Mouse (Mus musculus) adrenal gland, adult 18-20 months (tissue): ENCODE measurements at regions not wholly inside any gene's neighbourhood (a gene's known extent, or its start where the extent isn't known, plus 50 kb on each side); places are given as distances from the start of the nearest gene placed in this dataset.

Experiments
- DNase-seq, 2 experiments: peaks; one replicate each; pipeline ENCODE4 v3.0.0; 2021 to 2022; ENCODE audit warnings: low spot score in 2 of 2

- DNase-seq, result no peak
Measured at GRCm38 (mm10) chr15:50417641-50418040, 3467.1 kb upstream of the Gm7489 start.

DNA sequence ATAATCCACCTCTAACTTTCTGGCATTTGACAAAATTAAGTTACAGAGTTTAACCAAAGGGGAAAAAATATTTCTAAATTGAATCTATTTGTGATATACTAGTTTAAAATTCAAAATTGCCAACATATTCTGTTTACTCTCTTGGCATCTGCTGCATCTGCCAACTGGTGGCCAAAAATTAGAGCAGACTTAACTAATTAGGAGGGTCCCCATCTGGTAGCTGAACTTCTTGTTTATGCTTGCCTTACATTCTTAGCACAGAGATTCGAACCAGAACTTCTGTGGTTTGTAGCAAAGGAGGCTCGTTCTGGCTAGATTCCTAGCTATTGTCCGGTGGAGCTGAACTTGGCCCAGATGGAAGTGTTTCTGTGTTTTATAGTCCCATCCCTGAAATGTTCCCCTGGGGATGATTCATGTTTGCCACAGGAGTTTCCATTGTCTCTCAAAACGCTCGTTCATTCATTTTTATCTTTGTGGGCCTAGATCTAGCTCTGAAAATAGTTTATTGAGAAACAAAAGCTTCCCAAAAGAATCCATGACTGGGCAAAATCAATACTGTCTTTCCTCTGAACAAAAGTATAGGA, 3461.5 kb upstream of the Gm7489 start:
- DNase-seq, result no peak

GRCm38 (mm10) chr15:50449604-50450003, 3435.1 kb upstream of the Gm7489 start:
- no peak for DNase-seq

DNA sequence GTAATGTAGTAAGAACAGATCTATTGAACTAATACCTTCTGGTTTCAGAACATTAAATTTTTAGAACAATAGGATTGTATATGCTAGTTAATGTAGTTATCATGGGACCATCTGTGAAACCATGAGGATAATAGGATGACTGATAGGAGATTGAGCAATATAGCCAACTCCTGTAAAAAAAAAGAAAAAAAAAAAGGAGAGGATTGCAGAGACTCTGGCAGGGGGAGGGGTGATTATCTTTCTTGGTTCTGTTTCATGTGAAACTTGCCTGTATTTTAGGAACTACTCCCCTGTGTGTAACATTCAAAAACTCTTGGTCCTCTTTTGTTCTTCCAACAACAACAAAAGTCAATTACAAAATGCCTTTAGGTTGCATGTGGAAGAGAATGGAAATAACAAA, 3412.1 kb upstream of the Gm7489 start:
- no peak for DNase-seq

- no peak for DNase-seq
Measured at GRCm38 (mm10) chr15:50498716-50499115, 3386.0 kb upstream of the Gm7489 start.

DNA sequence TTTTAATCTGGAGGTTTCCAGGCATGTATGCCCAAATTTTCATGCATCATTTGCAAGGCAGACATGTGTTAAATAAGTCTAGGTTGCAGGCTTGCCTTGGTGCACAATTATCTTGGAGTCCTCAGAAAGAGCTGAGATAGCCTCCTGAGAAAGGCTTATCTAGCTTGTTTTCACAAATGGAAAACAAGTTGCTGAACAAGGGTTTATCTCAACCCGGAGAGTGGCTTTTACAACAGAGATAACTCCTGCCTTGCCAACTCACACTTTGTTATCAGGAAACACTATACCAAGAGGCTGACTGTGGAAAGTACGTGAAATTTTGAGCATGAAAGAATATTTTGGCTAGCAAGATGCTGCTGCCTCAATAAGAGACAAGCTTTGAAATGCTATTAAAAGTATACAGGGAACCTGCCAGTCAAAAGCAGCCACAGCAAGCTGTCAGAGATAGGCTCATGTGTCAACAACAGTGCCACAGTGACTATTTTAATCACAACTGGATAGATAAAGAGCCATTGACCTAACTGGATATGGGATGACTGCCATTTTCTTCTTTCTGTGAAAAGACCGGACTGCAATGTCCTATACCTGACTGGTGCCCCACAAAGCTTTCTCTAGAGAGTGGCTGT, 3376.6 kb upstream of the Gm7489 start:
- no peak for DNase-seq

DNA sequence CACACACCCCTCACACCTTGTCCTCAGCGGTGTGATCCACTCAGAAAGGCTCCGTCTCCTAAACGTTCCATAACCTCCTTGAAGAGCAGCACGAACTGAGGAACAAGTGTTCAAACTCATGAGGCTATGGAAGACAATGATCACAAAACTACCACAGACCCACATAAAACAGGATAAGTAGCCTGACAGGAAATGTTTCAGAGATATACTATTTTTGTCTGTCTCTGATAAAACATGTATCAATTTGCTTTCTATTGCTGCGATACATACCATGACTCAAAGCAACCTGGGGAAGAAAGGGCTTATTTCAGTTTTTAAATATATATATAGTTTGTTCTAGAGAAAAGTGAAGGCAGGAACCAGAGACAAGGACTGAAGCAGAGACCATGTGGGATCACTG, 3371.7 kb upstream of the Gm7489 start:
- DNase-seq, result no peak

GRCm38 (mm10) chr15:50524841-50525240, 3359.9 kb upstream of the Gm7489 start:
- DNase-seq, result no peak

DNA sequence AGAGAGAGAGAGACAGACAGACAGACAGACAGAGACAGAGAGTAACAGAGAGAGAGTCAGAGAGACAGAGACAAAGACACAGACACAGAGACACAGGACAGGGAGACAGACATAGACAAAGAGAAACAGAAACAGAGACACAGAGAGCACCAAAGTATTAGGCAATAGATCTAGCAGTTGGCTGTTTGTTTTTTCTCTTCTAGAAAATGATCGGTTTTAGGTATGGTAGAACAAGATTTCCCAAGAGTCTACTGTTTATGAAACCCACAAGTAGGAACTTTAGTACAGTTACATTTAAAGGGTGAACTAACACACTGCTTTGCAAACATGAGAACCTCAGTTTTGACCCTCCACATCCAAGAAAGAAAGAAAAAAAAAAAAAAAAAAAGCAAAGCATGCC, 3350.2 kb upstream of the Gm7489 start:
- DNase-seq, result no peak

DNA sequence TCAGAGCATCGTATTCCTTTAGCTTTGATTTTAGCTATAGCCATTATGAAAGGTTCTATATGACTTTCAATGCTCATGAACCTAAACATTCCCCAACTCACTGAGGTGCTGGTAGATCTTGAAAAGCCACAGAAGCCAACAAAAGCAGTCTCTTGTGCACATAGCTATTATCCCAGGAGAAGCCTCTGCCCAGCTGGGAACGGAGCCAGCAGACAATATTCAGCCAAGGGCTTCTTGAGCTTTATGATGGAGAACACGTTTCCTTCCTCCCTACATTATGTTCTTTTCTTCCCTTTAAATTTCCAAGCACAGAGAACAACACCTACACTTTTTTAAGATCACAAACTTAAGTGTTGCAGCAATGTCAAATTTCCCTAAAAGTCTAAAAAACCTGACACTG, 3321.1 kb upstream of the Gm7489 start:
- no peak for DNase-seq

GRCm38 (mm10) chr15:50580811-50581210, 3303.9 kb upstream of the Gm7489 start:
- DNase-seq, result no peak

GRCm38 (mm10) chr15:50583951-50584350, 3300.8 kb upstream of the Gm7489 start:
- DNase-seq, result no peak

DNA sequence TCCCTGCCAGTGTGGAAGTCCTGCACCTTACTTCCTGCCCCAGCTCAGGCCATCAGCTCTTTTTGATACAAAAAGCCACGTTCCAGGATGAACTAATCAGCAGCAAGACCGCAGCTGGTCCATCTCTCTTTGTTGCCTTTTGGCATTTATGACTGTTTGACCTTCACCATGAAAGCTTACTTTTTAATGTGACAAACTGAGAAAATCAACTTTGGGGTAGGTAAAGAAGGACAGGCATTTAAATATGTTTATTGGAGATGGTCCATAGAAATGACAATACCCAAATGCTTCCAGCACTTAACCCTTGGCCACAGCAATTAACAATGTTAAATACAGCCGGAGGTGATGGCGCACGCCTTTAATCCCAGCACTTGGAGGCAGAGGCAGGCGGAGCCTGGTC, 3299.2 kb upstream of the Gm7489 start:
- DNase-seq, result no peak
